Mouse (Mus musculus) heart, postnatal 10 days (tissue): ENCODE results near the gene Acta2. TPM values are rescaled to one million over a fixed set of nuclear protein-coding genes. Genes with fewer than 3 reads are reported as not detected.
A peak's percentile ranks its signal among the peaks of the same experiment; 100 is the strongest.

ENCODE experiments used
- DNase-seq, 2 experiments: peaks; one replicate each; pipeline ENCODE4 v3.0.0; 2021
- intact Hi-C: fragments of 180-260 bp; cut with DNase I; formaldehyde crosslinking; loops from one replicate; pipeline ENCODE4 v1.15.1; 2025
- total RNA-seq, 2 experiments: library from RNA; stranded (reverse); gene quantifications; 2 replicates each; pipeline ENCODE4 v1.2.3; 2021

The Acta2 gene
- 100 to 1,000 TPM; 522 to 615 TPM for total RNA-seq

- peak; percentile 68 to 69 for DNase-seq
- intact Hi-C loops = no loop called here
These were observed at the start of gene Acta2 for GRCm38 (mm10) chr19:34254880-34255681. Acta2 (minus strand) TSS chr19:34255590.

DNA sequence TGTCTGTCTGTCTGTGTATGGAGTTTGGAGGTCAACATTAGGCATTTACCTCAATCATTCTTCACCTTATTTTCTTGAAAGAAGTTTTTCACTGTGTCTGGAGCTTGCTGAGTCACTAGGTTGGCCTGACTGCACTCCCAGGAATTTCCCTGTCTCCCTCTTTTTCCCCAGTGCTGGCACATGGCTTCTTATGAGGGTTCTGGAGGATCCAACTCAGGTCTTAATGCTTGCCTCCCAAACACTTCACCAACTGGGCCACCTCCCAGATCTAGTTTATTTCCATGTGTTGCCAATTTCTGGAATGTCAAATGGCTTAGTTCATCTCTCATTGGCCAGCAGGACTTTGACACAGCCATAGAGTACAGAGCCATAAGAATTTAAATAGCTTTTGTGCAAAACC, 49.5 kb upstream of the Acta2 start:
- intact Hi-C loops = no loop called here
- no peak for DNase-seq

GRCm38 (mm10) chr19:34300430-34300829, 45.0 kb upstream of the Acta2 start:
- no peak for DNase-seq
- intact Hi-C loops = no loop called here

GRCm38 (mm10) chr19:34299229-34299628, 43.8 kb upstream of the Acta2 start:
- intact Hi-C loops = no loop called here
- no peak for DNase-seq

DNA sequence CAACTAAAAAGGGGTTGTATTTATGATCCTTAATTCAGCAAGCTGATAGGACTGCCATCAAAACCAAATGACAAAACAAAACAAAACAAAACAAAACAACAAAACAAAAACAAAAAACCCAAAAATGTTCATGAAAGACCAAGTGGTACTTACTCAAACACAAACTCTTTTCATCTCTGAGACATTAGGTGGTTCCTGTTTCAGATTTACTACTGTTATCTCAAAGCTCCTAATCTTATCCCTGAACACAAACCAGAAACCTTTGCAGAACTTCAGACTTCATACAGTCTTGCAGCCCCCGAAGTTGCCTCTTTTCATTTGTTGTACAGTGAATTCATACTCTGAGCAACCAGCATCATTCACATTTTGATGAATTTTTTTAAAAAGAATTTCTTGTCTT, 43.1 kb upstream of the Acta2 start:
- intact Hi-C loops = no loop called here
- DNase-seq = no peak

- intact Hi-C loops = no loop called here
These were observed 40.1 kb upstream of the Acta2 start for GRCm38 (mm10) chr19:34295442-34295841.

DNA sequence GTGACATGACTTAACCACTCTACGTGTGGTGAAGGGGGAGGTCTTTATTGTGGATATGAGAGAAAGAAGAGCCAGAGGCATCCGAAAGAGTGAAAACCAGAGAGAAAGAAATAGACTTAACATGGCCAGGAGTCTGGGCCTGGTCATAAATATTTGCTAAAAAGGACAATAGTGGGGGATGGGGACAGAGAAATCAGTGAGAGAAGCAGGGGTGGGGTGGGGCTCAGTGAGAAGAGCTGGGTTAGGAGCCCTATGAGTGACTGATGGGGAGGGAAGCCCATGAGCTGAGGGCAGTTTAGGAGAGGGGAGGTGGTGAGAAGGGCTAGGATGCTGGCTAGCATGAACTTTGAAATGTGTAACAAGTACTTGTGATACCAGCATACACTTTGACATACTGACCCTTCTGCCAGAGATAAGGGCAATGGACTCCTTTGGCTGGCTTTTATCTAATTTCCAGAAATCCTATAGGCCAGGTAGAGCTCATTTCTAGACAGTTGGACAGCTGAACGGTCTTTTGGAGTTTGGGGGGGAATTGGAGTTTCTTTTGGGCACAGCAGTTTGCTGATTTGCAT, 38.1 kb upstream of the Acta2 start:
- intact Hi-C loops = no loop called here
- DNase-seq = no peak

More at GRCm38 (mm10) chr19:34295442-34295841, 40.1 kb upstream of the Acta2 start:
- DNase-seq = no peak

- intact Hi-C loops = no loop called here
- no peak for DNase-seq
These were observed 37.3 kb upstream of the Acta2 start for GRCm38 (mm10) chr19:34292701-34293100.

- no peak for DNase-seq
- intact Hi-C loops = no loop called here
These were observed 36.6 kb upstream of the Acta2 start for GRCm38 (mm10) chr19:34291956-34292355.

GRCm38 (mm10) chr19:34291379-34291778, 36.0 kb upstream of the Acta2 start:
- peak in 1 of 2 experiments; percentile 31 for DNase-seq
- intact Hi-C loops = no loop called here

GRCm38 (mm10) chr19:34290872-34291341, 35.5 kb upstream of the Acta2 start:
- peak; percentile 34 to 39 for DNase-seq
- intact Hi-C loops = no loop called here

GRCm38 (mm10) chr19:34289948-34290789, 34.8 kb upstream of the Acta2 start, which contains the start of gene Fas:
Fas (plus strand) TSS chr19:34290666.
- intact Hi-C loops = loop anchor here (10.0 kb wide), 1 partner anchor 135 kb away; no protein-coding TSS in a partner anchor
- peak; percentile 81 to 82 for DNase-seq

DNA sequence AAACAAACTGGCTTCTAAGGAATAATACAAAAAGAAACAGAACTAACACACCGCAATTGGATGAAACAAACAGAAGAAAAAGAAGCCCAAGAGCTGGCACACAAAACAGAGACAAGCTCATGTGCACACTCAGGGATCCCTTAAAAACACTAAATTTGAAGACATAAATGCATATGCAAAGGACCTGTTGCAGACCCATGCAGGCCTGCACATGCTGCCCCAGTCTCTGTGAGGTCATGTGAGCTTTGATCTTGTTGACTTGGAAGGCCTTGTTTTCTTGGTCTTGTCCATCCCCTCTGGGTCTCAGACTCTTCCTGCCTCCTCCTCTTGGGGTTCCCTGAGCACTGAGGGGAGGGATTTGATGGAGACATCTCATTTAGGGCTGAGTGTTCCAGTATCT, 33.3 kb upstream of the Acta2 start:
- DNase-seq = no peak
- intact Hi-C loops = loop anchor here (10.0 kb wide), 1 partner anchor 134 kb away; no protein-coding TSS in a partner anchor

DNA sequence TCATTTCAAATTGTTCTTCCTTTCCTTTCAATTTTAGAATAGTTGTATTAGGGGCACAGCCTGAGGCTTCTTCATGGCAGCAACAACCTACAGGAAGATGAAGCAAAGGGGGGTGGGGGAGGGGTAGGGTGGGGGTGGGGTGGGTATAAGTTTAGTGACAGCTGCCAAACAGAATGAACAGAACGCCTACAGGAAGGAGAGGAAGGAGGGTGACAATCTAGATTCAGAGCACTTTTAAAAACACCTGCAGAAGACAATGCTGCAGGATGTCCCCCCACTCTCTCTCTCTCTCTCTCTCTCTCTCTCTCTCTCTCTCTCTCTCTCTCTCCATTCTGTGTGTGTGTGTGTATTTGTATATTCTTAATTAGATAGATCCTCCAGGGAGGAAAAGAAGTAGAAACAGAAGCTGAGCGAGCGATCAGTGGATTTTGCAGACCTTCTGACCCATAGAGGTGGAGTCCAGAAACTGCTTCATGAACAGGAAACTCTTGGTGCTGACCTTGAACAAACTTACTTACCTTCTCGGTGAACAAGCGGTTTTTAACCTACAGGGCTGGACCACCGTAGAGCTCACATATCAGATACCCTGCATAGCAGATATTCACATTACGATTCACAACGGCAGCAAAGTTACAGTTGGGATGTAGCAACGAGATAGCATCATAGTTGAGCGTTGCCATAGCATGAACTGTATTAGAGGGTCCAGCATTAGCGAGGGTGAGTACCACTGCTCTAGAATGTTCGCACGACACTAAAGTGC, 32.4 kb upstream of the Acta2 start:
- intact Hi-C loops = loop anchor here (10.0 kb wide), 1 partner anchor 133 kb away; no protein-coding TSS in a partner anchor

GRCm38 (mm10) chr19:34287221-34287620, 31.8 kb upstream of the Acta2 start:
- intact Hi-C loops = loop anchor here (10.0 kb wide), 1 partner anchor 132 kb away; no protein-coding TSS in a partner anchor
- DNase-seq = no peak

More for the DNA sequence above, 32.4 kb upstream of the Acta2 start:
- no peak for DNase-seq

GRCm38 (mm10) chr19:34284826-34285225, 29.4 kb upstream of the Acta2 start:
- no peak for DNase-seq
- intact Hi-C loops = loop anchor here (10.0 kb wide), 1 partner anchor 130 kb away; no protein-coding TSS in a partner anchor

DNA sequence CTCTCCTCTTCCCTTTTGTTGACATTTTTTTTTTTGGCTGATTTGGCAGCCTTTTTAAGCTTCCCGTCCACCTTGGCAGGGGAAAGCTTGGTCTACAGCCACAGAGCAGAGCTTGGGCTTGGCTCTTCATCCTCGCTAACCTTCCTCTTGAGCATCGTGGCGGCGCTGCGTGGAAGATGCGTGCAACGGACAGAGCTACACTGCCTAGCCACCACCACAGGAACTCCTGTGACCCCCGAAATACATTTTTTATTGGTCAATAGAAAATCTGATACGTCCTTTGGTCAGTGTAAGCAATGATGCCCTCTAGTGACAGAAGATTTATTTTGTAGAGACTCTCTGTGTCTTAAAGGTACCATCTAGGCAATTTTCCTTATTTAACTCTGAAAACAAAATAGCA, 29.0 kb upstream of the Acta2 start:
- peak; percentile 28 to 37 for DNase-seq

GRCm38 (mm10) chr19:34283614-34284013, 28.2 kb upstream of the Acta2 start:
- intact Hi-C loops = loop anchor here (2.0 to 10.0 kb wide), 2 partner anchors 39 to 129 kb away; no protein-coding TSS in a partner anchor
- DNase-seq = peak; percentile 16 to 23

More for the DNA sequence above, 29.0 kb upstream of the Acta2 start:
- intact Hi-C loops = loop anchor here (10.0 kb wide), 1 partner anchor 130 kb away; no protein-coding TSS in a partner anchor

DNA sequence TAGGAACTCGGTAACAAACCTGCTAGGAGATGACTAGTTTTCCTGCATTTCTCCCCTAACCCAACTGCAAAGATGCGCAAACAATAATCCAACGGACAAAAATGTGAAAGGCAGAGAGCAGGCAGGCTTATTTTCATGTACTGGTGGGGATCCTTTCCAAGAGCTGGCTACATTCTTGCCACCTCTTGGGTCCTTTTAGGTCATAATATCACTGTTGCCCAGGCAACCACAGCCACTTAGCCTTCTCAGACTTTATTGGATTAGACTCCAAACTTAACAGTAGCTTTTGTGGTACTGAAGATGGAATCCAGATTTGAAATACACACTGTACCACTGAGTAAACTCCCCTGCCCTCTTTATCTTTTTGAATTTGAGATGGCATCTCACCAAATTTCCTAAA, 22.7 kb upstream of the Acta2 start:
- intact Hi-C loops = no loop called here
- no peak for DNase-seq

- intact Hi-C loops = no loop called here
These were observed 17.7 kb upstream of the Acta2 start for GRCm38 (mm10) chr19:34273073-34273472.

More at GRCm38 (mm10) chr19:34273073-34273472, 17.7 kb upstream of the Acta2 start:
- DNase-seq = no peak
